Mouse (Mus musculus) bone marrow macrophage, adult 2 months (primary cell): ENCODE measurements around the gene Mras. TPM values are rescaled to one million over a fixed set of nuclear protein-coding genes. Genes with fewer than 3 reads are reported as not detected.

ENCODE experiments used
- H3K27ac ChIP-seq: 2 replicates; pipeline ENCODE4 v1.5.1; 2012; ENCODE audit warnings: low read depth, low read length; ENCODE audit not compliant: insufficient read depth
- H3K4me1 ChIP-seq: 2 replicates; pipeline ENCODE4 v1.6.1; 2012; ENCODE audit warnings: low read length; ENCODE audit not compliant: control insufficient read depth, insufficient read depth
- H3K4me3 ChIP-seq: 2 replicates; pipeline ENCODE4 v1.5.1; 2012; ENCODE audit warnings: mild to moderate bottlenecking, low read length, moderate library complexity; ENCODE audit not compliant: insufficient read depth
- CTCF ChIP-seq: IDR thresholded peaks from 2 replicates; pipeline ENCODE4 v1.5.1; 2012; ENCODE audit warnings: low read depth, mild to moderate bottlenecking, low read length, moderate library complexity
- POLR2A ChIP-seq: IDR thresholded peaks from 2 replicates; pipeline ENCODE4 v1.6.1; 2012; ENCODE audit warnings: mild to moderate bottlenecking, low read depth, low read length, borderline replicate concordance
- polyA plus RNA-seq: library from polyadenylated mRNA; stranded (reverse); fragments of >200 nt; gene quantifications from 2 replicates; pipeline ENCODE4 v1.2.4, GENCODE M21; 2012; ENCODE audit not compliant: missing spikeins, insufficient read depth, insufficient read length

Mras gene
- polyA plus RNA-seq, 1 experiment: 4.9 TPM

DNA sequence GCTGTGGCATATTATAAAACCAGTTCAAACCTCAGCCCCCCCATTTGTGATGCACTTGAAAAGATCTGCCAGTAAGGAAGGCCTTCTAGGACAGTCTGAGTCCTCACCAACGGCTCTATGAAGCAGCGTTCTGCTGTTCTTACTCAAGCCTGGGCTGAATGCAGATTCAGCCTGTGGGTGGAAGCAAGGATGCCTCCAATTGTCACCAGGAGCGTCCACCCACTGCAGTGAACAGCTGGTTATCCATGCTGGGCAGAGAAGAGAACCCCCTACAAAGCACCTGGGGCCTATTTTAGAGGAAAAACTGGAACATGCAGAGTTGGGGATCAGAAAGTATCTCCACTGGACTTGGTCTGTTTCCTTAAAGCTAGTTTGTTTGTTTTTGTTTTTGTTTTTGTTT, 7.3 kb downstream of the Mras start:
- no peak for TF ChIP-seq POLR2A
- H3K27ac ChIP-seq: no peak overlapping the region
- no peaks in the 10 kb centered on the region for H3K4me1 ChIP-seq
- no peak overlapping the region for H3K4me3 ChIP-seq

- Histone ChIP-seq H3K27ac (no peak overlapping the region), H3K4me1 (no peaks in the 10 kb centered on the region), H3K4me3 (no peak overlapping the region)
- TF ChIP-seq POLR2A (no peak), CTCF (no peak)
Observed at GRCm38 (mm10) chr9:99428601-99429331, 8.4 kb downstream of the Mras start.

- Histone ChIP-seq H3K27ac (no peak overlapping the region), H3K4me3 (no peak overlapping the region), H3K4me1 (no peaks in the 10 kb centered on the region)
- TF ChIP-seq CTCF (no peak), POLR2A (no peak)
Observed at GRCm38 (mm10) chr9:99425262-99425661, 11.9 kb downstream of the Mras start.

- no peak for TF ChIP-seq CTCF
- TF ChIP-seq POLR2A: no peak
- no peaks in the 10 kb centered on the region for H3K4me1 ChIP-seq
- H3K4me3 ChIP-seq: no peak overlapping the region
- no peak overlapping the region for H3K27ac ChIP-seq
Observed at GRCm38 (mm10) chr9:99424574-99424863, 12.7 kb downstream of the Mras start.

- Histone ChIP-seq H3K27ac (no peak overlapping the region), H3K4me1 (no peaks in the 10 kb centered on the region), H3K4me3 (no peak overlapping the region)
- TF ChIP-seq CTCF: no peak
- no peak for TF ChIP-seq POLR2A
Observed at GRCm38 (mm10) chr9:99423692-99424573, 13.2 kb downstream of the Mras start.

GRCm38 (mm10) chr9:99421914-99422313, 15.3 kb downstream of the Mras start:
- H3K4me3 ChIP-seq: no peak overlapping the region
- no peak overlapping the region for H3K27ac ChIP-seq
- TF ChIP-seq CTCF (no peak), POLR2A (no peak)
- no peaks in the 10 kb centered on the region for H3K4me1 ChIP-seq

DNA sequence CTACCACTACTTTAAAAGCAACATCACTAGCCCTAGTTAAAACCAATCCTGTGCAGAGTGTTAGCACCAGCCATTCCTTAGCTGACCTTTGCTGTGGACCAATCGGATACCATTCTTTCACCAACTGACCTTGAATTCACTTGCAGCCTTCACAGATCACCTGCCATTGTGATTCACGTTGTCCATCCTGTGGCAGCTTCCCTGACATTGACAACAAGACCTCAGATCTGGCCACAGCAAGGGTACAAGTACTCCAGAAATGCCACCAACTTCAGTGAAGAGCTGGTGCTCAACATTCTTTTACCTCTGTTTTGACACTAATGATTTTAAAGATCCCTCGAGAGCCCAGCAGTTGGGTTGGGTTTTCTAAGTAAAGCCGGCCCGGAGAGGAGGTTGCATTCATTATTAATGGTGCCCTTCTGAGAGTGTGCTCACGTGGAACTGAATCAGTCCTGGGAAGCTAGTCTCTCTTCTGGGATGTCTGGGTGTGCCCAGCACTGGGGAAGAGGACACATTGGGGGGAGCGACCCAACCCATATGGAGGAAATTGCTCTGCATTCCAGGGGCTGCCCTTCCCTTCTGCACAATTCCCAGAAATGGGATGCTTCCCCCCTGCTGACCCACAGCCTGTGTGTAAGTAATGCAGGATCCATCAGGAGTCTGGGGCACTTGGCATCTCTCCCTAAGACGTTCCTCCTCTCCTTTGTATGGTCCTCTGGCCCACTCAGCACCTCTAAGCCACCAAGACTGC, 17.1 kb downstream of the Mras start:
- no peak overlapping the region for H3K4me3 ChIP-seq
- no peak for TF ChIP-seq CTCF
- no peaks in the 10 kb centered on the region for H3K4me1 ChIP-seq
- no peak overlapping the region for H3K27ac ChIP-seq

- H3K4me3 ChIP-seq: no peak overlapping the region
- H3K27ac ChIP-seq: no peak overlapping the region
- H3K4me1 ChIP-seq: no peaks in the 10 kb centered on the region
- no peak for TF ChIP-seq POLR2A
- TF ChIP-seq CTCF: no peak
Observed at GRCm38 (mm10) chr9:99418377-99418776, 18.8 kb downstream of the Mras start.

DNA sequence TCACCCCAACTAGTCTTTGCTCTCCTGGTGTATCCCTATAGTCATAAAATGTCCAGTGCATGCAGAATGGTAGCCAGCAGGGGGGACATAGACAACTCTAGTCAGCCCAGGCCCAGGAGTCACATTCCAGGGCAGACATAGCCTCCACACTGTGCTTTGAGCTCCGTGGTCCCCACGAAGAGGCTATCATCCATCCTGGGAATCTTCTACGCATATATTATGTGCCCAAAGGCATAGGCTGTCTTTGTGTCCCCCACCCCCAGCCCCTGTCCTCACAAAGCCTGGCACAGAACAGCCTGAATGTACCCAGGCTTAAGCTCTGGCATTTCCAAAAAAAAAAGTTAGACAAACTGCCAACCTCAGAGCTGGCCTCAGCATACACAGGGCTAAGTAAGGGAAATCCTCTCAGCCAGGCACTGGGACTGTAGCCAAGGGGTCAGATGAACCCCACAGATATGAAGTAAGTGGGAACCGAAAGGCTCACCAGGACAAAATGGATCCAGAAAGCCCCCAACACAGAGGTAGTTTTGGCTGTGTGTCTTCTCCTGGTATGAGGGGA, 19.8 kb downstream of the Mras start:
- Histone ChIP-seq H3K4me1 (no peaks in the 10 kb centered on the region), H3K27ac (no peak overlapping the region)
- TF ChIP-seq CTCF (no peak), POLR2A (no peak)

GRCm38 (mm10) chr9:99416809-99417208, 20.4 kb downstream of the Mras start:
- Histone ChIP-seq H3K4me3 (no peak overlapping the region), H3K27ac (no peak overlapping the region), H3K4me1 (no peaks in the 10 kb centered on the region)
- TF ChIP-seq CTCF: no peak
- TF ChIP-seq POLR2A: no peak

More for the DNA sequence above, 19.8 kb downstream of the Mras start:
- no peak overlapping the region for H3K4me3 ChIP-seq
